Mouse (Mus musculus): ENCODE data around the gene Hpse. TPM values are rescaled to one million over a fixed set of nuclear protein-coding genes. Genes with fewer than 3 reads are reported as not detected.

Gene Hpse
- total RNA-seq, 2 experiments from 2014 or later = 0.38 to 0.50 TPM

DNA sequence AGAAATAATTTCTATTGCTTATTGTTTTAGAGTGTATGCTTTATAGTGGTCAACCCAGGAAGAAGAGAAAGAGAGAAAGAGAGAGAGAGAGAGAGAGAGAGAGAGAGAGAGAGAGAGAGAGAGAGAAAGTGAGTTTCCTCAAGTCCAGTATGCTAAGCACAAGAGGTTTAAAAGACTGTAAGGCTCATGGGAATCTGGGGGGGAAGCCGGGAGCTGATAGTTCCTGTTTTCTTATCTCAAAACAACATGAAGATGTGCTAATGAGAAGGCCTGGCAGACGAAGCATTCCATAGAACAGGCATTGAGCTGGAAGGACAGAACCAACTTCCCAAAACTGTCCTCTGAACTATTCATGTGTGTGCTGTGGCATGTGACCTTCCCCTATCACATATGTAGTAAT, 21.6 kb downstream of the Hpse start:
- intact Hi-C loops (cut with DNase I) = no loop called here
- DNase-seq = no peak

DNA sequence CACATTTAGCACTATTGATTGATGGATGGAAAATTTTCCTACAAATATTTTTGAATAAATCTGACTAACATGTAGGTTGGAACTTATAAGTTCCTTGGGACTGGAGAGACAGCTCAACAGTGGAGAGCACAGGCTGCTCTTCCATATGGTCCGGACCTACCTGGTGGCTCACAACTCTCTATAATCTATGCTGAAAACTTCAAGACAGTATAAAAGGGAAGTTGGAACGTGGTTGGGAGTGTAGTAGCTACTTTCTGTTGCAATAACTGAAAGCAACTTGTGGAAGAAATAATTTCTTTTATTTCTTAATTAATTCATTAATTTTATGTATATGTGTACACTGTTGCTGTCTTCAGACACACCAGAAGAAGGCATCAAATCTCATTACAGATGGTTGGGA, 22.1 kb downstream of the Hpse start:
- intact Hi-C loops (cut with DNase I) = no loop called here
- no peak for DNase-seq

DNA sequence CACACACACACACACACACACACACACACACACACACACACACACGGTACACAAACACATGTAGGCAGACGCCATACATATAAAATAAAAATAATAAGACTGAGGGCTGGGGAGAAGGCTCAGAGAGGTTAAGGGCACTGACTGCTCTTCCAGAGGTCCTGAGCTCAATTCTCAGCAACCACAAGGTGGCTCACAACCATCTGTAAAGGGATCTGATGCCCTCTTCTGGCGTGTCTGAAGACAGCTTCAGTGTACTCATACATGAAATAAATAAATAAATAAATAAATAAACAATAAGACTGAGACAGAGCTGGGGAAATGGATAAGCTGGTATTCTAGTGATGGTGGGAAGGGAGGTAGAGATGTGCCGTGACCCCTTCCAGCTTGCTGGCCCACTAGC, 33.9 kb downstream of the Hpse start:
- intact Hi-C loops (cut with DNase I) = no loop called here
- DNase-seq = no peak

GRCm38 (mm10) chr5:100680542-100680933, 39.0 kb downstream of the Hpse start:
- intact Hi-C loops (cut with DNase I) = no loop called here
- DNase-seq = no peak

GRCm38 (mm10) chr5:100679911-100680541, 39.5 kb downstream of the Hpse start:
- intact Hi-C loops (cut with DNase I) = no loop called here

DNA sequence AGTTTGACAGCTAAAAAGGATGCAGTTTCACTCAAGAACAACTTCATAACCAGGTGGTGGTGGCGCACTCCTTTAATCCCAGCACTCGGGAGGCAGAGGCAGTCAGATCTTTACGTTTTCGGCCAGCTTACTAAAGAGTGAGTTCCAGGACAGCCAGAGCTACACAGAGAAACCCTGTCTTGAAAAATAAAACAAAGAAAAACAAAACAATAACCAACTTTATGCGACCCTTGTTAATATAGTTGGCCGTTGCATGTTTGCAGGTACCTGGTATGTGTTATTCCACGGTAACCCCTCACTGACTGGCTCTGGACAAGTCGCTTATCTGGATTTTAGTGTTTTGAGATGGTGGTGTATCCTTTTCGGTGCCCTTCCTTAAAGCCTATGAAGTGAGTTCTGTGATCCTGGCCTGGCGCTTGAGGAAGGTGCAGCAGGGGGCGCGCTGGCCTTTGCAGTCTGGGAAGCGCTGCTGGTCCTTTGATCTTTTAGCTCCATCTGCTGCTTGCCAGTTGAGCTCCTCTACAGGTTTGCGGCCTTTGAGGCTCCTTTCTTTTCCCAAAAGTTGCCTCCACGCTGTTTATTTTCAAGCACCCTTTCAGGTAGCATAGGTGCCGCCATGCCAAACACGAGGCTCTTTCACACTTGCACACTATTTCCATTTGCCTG, 44.7 kb downstream of the Hpse start, which contains the start of gene Coq2:
TSS of gene Coq2 (minus strand) at position 430 of the 666 bp plus-strand sequence.
- intact Hi-C loops (cut with DNase I) = no loop called here
- DNase-seq = peak; percentile 86

More at GRCm38 (mm10) chr5:100679911-100680541, 39.5 kb downstream of the Hpse start:
- DNase-seq = no peak

- peak; percentile 91 for DNase-seq
- intact Hi-C loops (cut with DNase I) = no loop called here
Observed at GRCm38 (mm10) chr5:100673745-100674486, 45.6 kb downstream of the Hpse start.

DNA sequence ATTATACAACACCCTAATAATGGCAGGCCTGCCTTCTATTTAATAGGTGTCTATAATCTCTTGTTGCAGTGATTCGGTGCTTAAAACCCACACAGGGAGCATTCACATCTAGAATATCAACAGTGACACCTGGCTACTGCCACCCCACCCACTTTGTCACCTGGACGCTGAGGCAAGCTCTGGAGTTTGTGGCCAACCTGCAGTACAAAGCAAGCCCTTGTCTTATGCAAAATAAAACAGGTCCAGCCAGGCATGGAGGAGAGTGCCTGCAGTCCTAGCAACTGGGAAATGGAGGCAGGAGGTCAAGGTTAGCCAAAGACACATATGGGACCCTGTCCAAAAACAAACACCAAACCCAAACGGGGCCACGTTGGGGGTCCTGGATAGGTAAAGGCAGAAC, 47.1 kb downstream of the Hpse start:
- intact Hi-C loops (cut with DNase I) = no loop called here
- no peak for DNase-seq

DNA sequence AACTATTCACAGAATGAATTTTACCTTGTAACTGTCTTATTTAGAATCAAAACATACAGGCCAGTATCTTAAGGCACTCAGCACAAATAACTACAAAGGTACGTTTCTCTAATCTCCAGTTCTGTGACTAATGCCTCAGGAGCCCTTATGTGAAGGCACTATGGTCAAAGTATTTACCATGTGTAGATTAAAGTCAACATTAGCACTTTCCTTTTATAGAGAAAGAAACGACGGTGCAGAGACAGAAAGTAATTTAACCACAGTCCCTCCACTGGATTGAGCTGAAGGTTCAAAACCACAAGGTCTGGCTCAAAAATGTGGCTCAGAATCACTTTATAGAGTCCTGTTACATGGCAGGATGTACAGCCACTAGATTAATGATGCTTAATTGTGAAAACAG, 47.6 kb downstream of the Hpse start:
- intact Hi-C loops (cut with DNase I) = no loop called here
- no peak for DNase-seq

- peak; percentile 43 for DNase-seq
- intact Hi-C loops (cut with DNase I) = no loop called here
Observed at GRCm38 (mm10) chr5:100671398-100671797, 48.1 kb downstream of the Hpse start.

DNA sequence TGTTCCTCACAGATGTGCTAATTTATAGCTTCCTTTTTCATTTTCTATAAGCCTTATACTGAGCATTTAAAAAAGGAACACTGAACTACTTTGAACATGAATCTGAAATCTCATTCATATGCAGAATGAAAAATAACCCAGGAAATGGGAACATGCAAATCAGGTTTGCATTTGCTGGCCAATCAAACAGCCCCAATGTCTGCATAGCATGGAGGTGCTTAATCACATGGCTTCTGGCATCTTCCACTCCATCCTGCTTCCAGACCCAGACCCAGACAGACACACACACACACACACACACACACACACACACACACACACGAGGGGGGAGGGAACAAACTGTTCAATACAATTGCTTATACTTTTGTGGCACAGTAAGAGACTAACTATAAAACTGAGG, 52.6 kb downstream of the Hpse start:
- DNase-seq = no peak

DNA sequence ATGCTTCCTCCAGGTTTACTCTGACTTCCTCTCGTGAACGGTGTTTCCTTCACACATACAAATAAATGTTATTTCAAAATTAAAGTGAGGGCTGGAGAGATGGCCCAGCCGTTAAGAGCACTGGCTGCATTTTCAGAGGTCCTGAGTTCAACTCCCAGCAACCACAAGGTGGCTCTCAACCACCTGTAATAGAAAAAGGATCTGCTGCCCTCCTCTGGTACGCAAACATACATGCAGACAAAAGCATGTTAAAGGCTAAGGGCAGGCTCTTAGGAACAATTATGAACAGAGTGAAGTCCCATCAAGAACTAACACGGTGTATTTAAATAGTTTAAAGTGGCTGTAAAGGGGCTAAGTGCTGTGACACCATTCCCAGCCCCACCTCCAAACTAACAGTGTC, 55.7 kb downstream of the Hpse start:
- intact Hi-C loops (cut with DNase I) = loop anchor here (5.0 kb wide), 1 partner anchor 117 kb away; no protein-coding TSS in a partner anchor
- DNase-seq = no peak

More for the DNA sequence above, 52.6 kb downstream of the Hpse start:
- intact Hi-C loops (cut with DNase I) = no loop called here

DNA sequence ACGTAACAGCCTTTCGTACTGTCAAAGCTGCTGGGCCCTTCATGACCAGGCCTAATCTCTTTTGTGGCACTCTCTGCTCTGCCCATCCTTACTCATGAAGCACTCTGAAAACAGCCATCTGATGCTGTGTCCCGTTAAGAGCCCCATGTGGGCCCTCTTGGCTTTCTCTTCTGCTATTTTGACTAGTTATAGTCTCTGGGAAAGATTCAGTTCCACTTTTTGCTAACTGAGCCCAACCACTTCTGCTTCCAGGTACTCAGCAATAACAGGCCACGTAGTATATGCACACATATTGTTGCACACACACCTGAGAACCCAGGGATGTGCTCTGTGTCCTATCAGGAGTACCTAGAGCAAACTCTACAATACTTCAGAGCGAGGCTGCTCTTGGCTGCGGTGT, 56.5 kb downstream of the Hpse start:
- intact Hi-C loops (cut with DNase I) = loop anchor here (5.0 kb wide), 1 partner anchor 116 kb away; no protein-coding TSS in a partner anchor
- DNase-seq = no peak

- DNase-seq = no peak
Observed at GRCm38 (mm10) chr5:100658460-100658859, 61.1 kb downstream of the Hpse start.

GRCm38 (mm10) chr5:100656352-100656751, 63.2 kb downstream of the Hpse start:
- DNase-seq = no peak
- intact Hi-C loops (cut with DNase I) = no loop called here

More at GRCm38 (mm10) chr5:100658460-100658859, 61.1 kb downstream of the Hpse start:
- intact Hi-C loops (cut with DNase I) = no loop called here

- DNase-seq = no peak
- intact Hi-C loops (cut with DNase I) = no loop called here
Observed at GRCm38 (mm10) chr5:100652327-100652726, 67.2 kb downstream of the Hpse start.

DNA sequence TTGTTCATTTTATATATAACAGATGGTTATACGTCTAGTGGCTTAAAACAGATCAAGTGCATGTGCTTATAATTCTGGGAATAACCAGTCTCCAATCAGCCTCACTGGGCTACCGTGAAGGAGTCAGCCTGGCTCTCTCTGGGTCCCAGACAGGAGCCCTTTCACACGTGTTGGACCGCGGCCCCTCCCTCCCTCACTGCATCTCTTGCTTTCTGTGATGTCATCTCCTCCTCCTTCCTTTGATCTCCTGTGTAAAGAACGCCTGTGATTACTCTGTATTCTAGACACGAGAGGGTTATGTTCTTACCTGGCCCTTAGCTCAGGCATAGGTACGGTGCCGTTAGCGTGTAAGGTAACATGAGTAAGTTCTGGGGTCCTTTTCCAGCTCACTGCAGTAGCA, 68.0 kb downstream of the Hpse start:
- intact Hi-C loops (cut with DNase I) = no loop called here
- no peak for DNase-seq

DNA sequence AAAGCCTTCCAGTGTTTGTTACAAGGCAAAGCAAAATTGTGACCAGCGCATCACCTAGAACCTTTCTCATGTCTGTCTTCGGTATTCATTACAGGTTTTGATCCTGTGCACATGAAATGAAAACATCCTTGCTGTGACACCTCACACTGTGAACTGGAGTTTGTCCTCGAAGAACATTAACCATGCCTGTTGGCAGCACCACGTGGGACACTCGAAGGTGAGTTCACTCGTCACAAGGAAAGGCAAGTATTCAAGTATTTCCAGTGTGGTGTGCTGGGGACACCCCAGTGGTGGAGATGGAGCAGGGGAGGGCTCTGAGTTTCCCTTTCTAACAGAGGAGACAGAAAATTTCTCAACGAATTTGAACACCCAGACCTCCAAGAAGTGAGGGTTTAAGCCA, 68.5 kb downstream of the Hpse start:
- DNase-seq = no peak
- intact Hi-C loops (cut with DNase I) = no loop called here

DNA sequence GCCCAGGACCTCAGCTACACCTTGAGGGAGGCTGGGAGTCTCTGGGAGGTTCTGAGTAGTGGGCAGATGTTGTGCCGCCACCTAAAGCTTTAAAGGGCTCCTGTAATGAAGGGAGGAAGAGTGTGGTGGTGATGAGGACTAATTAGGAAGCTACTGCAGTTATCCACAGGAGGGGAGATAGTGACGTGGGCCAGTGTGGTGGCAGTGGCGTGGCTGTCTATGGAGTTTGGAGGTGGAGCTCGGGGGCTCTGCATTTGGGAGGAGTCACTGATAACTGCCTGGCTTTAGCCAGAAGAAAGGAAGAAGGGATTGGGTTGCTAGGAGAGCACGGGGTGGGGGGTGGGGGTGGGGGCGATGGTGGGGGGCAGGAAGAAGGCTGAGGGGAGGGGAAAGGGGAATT, 71.0 kb downstream of the Hpse start:
- DNase-seq = no peak
- intact Hi-C loops (cut with DNase I) = loop anchor here (10.0 kb wide), 1 partner anchor 94 kb away; no protein-coding TSS in a partner anchor

GRCm38 (mm10) chr5:100648046-100648445, 71.5 kb downstream of the Hpse start:
- intact Hi-C loops (cut with DNase I) = loop anchor here (10.0 kb wide), 1 partner anchor 93 kb away; no protein-coding TSS in a partner anchor
- no peak for DNase-seq

DNA sequence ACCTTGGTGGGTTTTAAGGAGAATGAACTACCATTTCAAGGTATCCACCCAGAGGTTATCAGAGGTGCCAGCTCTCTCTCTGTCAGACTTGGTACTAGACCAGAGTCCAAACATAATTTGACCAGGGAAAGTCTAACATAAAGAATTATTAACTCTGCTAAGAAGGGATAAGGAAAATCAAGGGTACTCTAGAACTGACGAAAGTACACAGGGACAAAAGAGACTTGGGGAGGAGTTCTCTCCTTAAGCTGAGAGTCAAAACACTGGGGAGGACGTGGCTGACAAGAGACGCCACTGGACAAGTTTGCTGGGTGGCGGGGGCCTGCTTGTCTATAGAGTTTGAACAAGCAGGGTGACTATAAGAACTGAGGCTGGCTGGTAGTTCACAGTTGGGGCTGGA, 73.0 kb downstream of the Hpse start:
- intact Hi-C loops (cut with DNase I) = loop anchor here (10.0 kb wide), 1 partner anchor 92 kb away; no protein-coding TSS in a partner anchor

More for the DNA sequence above, 73.0 kb downstream of the Hpse start:
- DNase-seq = no peak
